Comparison of ENCODE assay signal across 8 mouse cellular contexts in the genomic region with DNA sequence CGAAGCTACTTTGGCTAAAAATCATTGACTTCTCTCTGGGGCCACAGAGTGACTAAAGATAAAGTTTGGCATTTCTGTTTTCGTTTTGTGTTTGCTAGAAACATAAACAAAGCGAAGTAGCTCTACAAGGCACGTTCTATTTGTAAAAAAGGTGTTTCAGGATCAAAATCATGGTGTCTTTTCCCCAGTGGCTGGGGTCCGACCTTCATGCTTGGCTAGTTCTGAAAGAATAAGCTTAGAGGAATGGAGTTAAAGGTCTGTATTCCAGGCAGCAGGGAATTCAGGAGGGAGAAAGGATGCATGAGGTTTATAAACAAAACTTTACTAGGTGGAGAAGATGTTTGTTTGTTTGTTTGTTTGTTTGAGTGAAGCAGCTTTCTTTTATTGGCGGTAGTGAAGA. TPM values are rescaled to one million over a fixed set of nuclear protein-coding genes. Genes with fewer than 3 reads are reported as not detected.
DNase-seq lines count a peak whose midpoint lies in the region; ATAC-seq and TF ChIP-seq lines count a peak whose summit lies in the region.

No protein-coding gene starts in this region.

- WGBS in heart, postnatal 0 days = 22% methylated on average over 6 of the region's 6 CpGs
- 25% methylated on average over 6 of the region's 6 CpGs for WGBS in bone marrow, adult 2 months
- 21% methylated on average over 6 of the region's 6 CpGs for WGBS in hindbrain, embryonic 14.5 days
- WGBS in midbrain, embryonic 14.5 days = 21% methylated on average over 6 of the region's 6 CpGs

- intact Hi-C loops in heart, postnatal 25 days (cut with DNase I) = loop anchor here (10.0 kb wide), 1 partner anchor 405 kb away; a partner anchor contains a TSS

- peak overlapping the region; percentile 57 for H3K4me3 ChIP-seq in heart, postnatal 0 days (ENCODE audit: low read depth, low read length)
- peak overlapping the region; percentile 76 for H3K4me3 ChIP-seq in bone marrow, adult 2 months (replicated peaks; ENCODE audit: control insufficient read depth, low read depth, low read length)
- peak overlapping the region; percentile 75 for H3K4me3 ChIP-seq in hindbrain, embryonic 14.5 days (replicated peaks; ENCODE audit: low read length)
- H3K4me3 ChIP-seq in midbrain, embryonic 14.5 days (replicated peaks; ENCODE audit: low read depth, low read length) = peak overlapping the region; percentile 78

- TF ChIP-seq EP300 in heart, postnatal 0 days (IDR thresholded peaks at IDR 0.05; ENCODE audit: low read depth) = no peak

- TF ChIP-seq CTCF in heart, postnatal 0 days (IDR thresholded peaks at IDR 0.05; ENCODE audit: low read depth) = no peak
- no peak for TF ChIP-seq CTCF in bone marrow, adult 2 months (IDR thresholded peaks at IDR 0.05; ENCODE audit: control insufficient read depth, insufficient read depth, low read length)

- peaks cover 10% of the 10 kb centered on the region for H3K4me1 ChIP-seq in heart, postnatal 0 days (ENCODE audit: control insufficient read depth, insufficient read depth)
- H3K4me1 ChIP-seq in bone marrow, adult 2 months (ENCODE audit: control insufficient read depth, insufficient read depth, low read length) = no peaks in the 10 kb centered on the region
- peaks cover 16% of the 10 kb centered on the region for H3K4me1 ChIP-seq in hindbrain, embryonic 14.5 days (replicated peaks; ENCODE audit: control insufficient read depth, insufficient read depth, low read length)
- H3K4me1 ChIP-seq in midbrain, embryonic 14.5 days (ENCODE audit: control insufficient read depth, insufficient read depth, low read length) = peaks cover 14% of the 10 kb centered on the region

- TF ChIP-seq POLR2A in bone marrow, adult 2 months (IDR thresholded peaks at IDR 0.05; ENCODE audit: borderline replicate concordance, control insufficient read depth, low read depth, low read length) = no peak

- no peak for DNase-seq in heart, postnatal 0 days (ENCODE audit: low spot score)
- no peak for DNase-seq in heart, postnatal 25 days (ENCODE audit: low spot score)
- DNase-seq in hindbrain, embryonic 14.5 days (ENCODE audit: low spot score) = no peak
- DNase-seq in midbrain, embryonic 14.5 days = no peak
- DNase-seq in ovary, adult 18-20 months (ENCODE audit: low spot score) = no peak
- no peak for DNase-seq in cerebellum, postnatal 4 days (ENCODE audit: low spot score in 2 of 2)
- no peak for DNase-seq in gastrocnemius, postnatal 10 days

- H3K4me2 ChIP-seq in heart, postnatal 0 days (ENCODE audit: low read depth, low read length) = peak overlapping the region; percentile 62
- H3K4me2 ChIP-seq in hindbrain, embryonic 14.5 days (replicated peaks) = peak overlapping the region; percentile 79
- peak overlapping the region; percentile 81 for H3K4me2 ChIP-seq in midbrain, embryonic 14.5 days (ENCODE audit: low read length)

- H3K27ac ChIP-seq in heart, postnatal 0 days (ENCODE audit: low read depth) = peak overlapping the region; percentile 99
- H3K27ac ChIP-seq in bone marrow, adult 2 months (ENCODE audit: control insufficient read depth, insufficient read depth, low read depth, low read length, poor library complexity) = no peak overlapping the region
- peak overlapping the region; percentile 99 for H3K27ac ChIP-seq in hindbrain, embryonic 14.5 days
- H3K27ac ChIP-seq in midbrain, embryonic 14.5 days (replicated peaks; ENCODE audit: low read depth, low read length) = peak overlapping the region; percentile 99

- ATAC-seq in heart, postnatal 0 days (ENCODE audit: insufficient read depth, low read depth) = no peak
- ATAC-seq in hindbrain, embryonic 14.5 days (ENCODE audit: low FRiP score) = no peak
- no peak for ATAC-seq in midbrain, embryonic 14.5 days (ENCODE audit: low FRiP score, low TSS enrichment)

- H3K9ac ChIP-seq in heart, postnatal 0 days (replicated peaks; ENCODE audit: low read depth, low read length) = peak overlapping the region; percentile 71; the same call in 1 of the 2 replicates
- H3K9ac ChIP-seq in hindbrain, embryonic 14.5 days = peak overlapping the region; percentile 67
- H3K9ac ChIP-seq in midbrain, embryonic 14.5 days (replicated peaks; ENCODE audit: low read length) = peak overlapping the region; percentile 67; the same call in 1 of the 2 replicates

- peaks cover 13% of the 10 kb centered on the region; the same call in 1 of the 2 replicates for H3K36me3 ChIP-seq in heart, postnatal 0 days (replicated peaks; ENCODE audit: control insufficient read depth, insufficient read depth, low read length)
- peaks cover 9% of the 10 kb centered on the region; the same call in 1 of the 2 replicates for H3K36me3 ChIP-seq in hindbrain, embryonic 14.5 days (replicated peaks; ENCODE audit: control insufficient read depth, insufficient read depth)
- H3K36me3 ChIP-seq in midbrain, embryonic 14.5 days (ENCODE audit: control insufficient read depth, insufficient read depth, low read length) = 0 out of 2 replicates have a peak, but pooled peaks cover 13% of the 10 kb centered on the region

- no peaks in the 10 kb centered on the region for H3K27me3 ChIP-seq in heart, postnatal 0 days (ENCODE audit: control insufficient read depth, insufficient read depth, low read length)
- no peaks in the 10 kb centered on the region for H3K27me3 ChIP-seq in hindbrain, embryonic 14.5 days (ENCODE audit: control insufficient read depth, insufficient read depth, low read length)
- H3K27me3 ChIP-seq in midbrain, embryonic 14.5 days (ENCODE audit: control insufficient read depth, insufficient read depth, low read length) = no peaks in the 10 kb centered on the region

- no peaks in the 10 kb centered on the region for H3K9me3 ChIP-seq in heart, postnatal 0 days (replicated peaks; ENCODE audit: control insufficient read depth, low read length)
- no peaks in the 10 kb centered on the region for H3K9me3 ChIP-seq in hindbrain, embryonic 14.5 days (ENCODE audit: control insufficient read depth, low read length)
- H3K9me3 ChIP-seq in midbrain, embryonic 14.5 days (ENCODE audit: control insufficient read depth, low read length) = no peaks in the 10 kb centered on the region

RNA-seq across cellular contexts. Expression of a gene that starts 0.7 kb away (rescaled TPM):
- total RNA-seq in heart, postnatal 0 days (2014; rRNA removed; ENCODE audit: low replicate concordance) = 28.4 and 45.5 TPM in 2 replicates
- 93.0 and 106 TPM in 2 replicates for polyA plus RNA-seq in heart, postnatal 0 days (2015; fragmentation: Nextera tagmentation; extraction: Ambion mirVana)
- total RNA-seq in heart, postnatal 25 days (2021) = 10 to 100 TPM; 35.1 to 36.7 TPM
- polyA plus RNA-seq in bone marrow, adult 2 months (2011; ENCODE audit: insufficient read depth, insufficient read length, low replicate concordance, missing spikeins) = 7.5 and 15.6 TPM in 2 replicates
- 97.7 and 107 TPM in 2 replicates for polyA plus RNA-seq in hindbrain, embryonic 14.5 days (2014; fragmentation: Nextera tagmentation; extraction: Ambion mirVana)
- 110 and 116 TPM in 2 replicates for polyA plus RNA-seq in midbrain, embryonic 14.5 days (2014; fragmentation: Nextera tagmentation; extraction: Ambion mirVana)
- total RNA-seq in gastrocnemius, postnatal 10 days (2021) = 10 to 100 TPM; 29.0 to 30.5 TPM

RNA-seq across cellular contexts. Expression of a gene that starts 38.6 kb away (rescaled TPM):
- total RNA-seq in heart, postnatal 0 days (2014; rRNA removed; ENCODE audit: low replicate concordance) = 0.08 and 0.58 TPM in 2 replicates
- 0.74 and 0.78 TPM in 2 replicates for polyA plus RNA-seq in heart, postnatal 0 days (2015; fragmentation: Nextera tagmentation; extraction: Ambion mirVana)
- under 1 TPM; 0.50 to 0.68 TPM for total RNA-seq in heart, postnatal 25 days (2021)
- 0.29 and 0.72 TPM in 2 replicates for polyA plus RNA-seq in bone marrow, adult 2 months (2011; ENCODE audit: insufficient read depth, insufficient read length, low replicate concordance, missing spikeins)
- 1.1 and 1.2 TPM in 2 replicates for polyA plus RNA-seq in hindbrain, embryonic 14.5 days (2014; fragmentation: Nextera tagmentation; extraction: Ambion mirVana)
- 0.85 and 1.00 TPM in 2 replicates for polyA plus RNA-seq in midbrain, embryonic 14.5 days (2014; fragmentation: Nextera tagmentation; extraction: Ambion mirVana)
- total RNA-seq in gastrocnemius, postnatal 10 days (2021) = 1 to 10 TPM in 1 of 2 experiments, under 1 TPM in 1; 0.52 to 1.1 TPM

RNA-seq across cellular contexts. Expression of a gene that starts 38.7 kb away (rescaled TPM):
- total RNA-seq in heart, postnatal 0 days (2014; rRNA removed; ENCODE audit: low replicate concordance) = 31.2 and 34.8 TPM in 2 replicates
- 18.1 and 20.2 TPM in 2 replicates for polyA plus RNA-seq in heart, postnatal 0 days (2015; fragmentation: Nextera tagmentation; extraction: Ambion mirVana)
- total RNA-seq in heart, postnatal 25 days (2021) = 10 to 100 TPM; 11.6 to 16.1 TPM
- 2.7 and 5.7 TPM in 2 replicates for polyA plus RNA-seq in bone marrow, adult 2 months (2011; ENCODE audit: insufficient read depth, insufficient read length, low replicate concordance, missing spikeins)
- 19.9 and 22.4 TPM in 2 replicates for polyA plus RNA-seq in hindbrain, embryonic 14.5 days (2014; fragmentation: Nextera tagmentation; extraction: Ambion mirVana)
- polyA plus RNA-seq in midbrain, embryonic 14.5 days (2014; fragmentation: Nextera tagmentation; extraction: Ambion mirVana) = 11.6 and 15.2 TPM in 2 replicates
- 10 to 100 TPM; 12.2 to 15.7 TPM for total RNA-seq in gastrocnemius, postnatal 10 days (2021)

RNA-seq across cellular contexts. Expression of a gene that starts 53.6 kb away (rescaled TPM):
- 38.6 and 54.3 TPM in 2 replicates for total RNA-seq in heart, postnatal 0 days (2014; rRNA removed; ENCODE audit: low replicate concordance)
- polyA plus RNA-seq in heart, postnatal 0 days (2015; fragmentation: Nextera tagmentation; extraction: Ambion mirVana) = 25.8 and 30.0 TPM in 2 replicates
- total RNA-seq in heart, postnatal 25 days (2021) = 10 to 100 TPM; 14.1 to 17.2 TPM
- polyA plus RNA-seq in bone marrow, adult 2 months (2011; ENCODE audit: insufficient read depth, insufficient read length, low replicate concordance, missing spikeins) = 14.8 and 19.3 TPM in 2 replicates
- 77.7 and 78.4 TPM in 2 replicates for polyA plus RNA-seq in hindbrain, embryonic 14.5 days (2014; fragmentation: Nextera tagmentation; extraction: Ambion mirVana)
- polyA plus RNA-seq in midbrain, embryonic 14.5 days (2014; fragmentation: Nextera tagmentation; extraction: Ambion mirVana) = 79.2 and 87.7 TPM in 2 replicates
- total RNA-seq in gastrocnemius, postnatal 10 days (2021) = 10 to 100 TPM; 16.2 to 17.9 TPM
